Mouse (Mus musculus): ENCODE results near the gene Syne2.
"Not testable (repeated sequence)": the region's sequence is repeated elsewhere in the genome, so short reads cannot be mapped to it uniquely, and the experiment has no call there.

Syne2 gene

GRCm38 (mm10) chr12:76102621-76103020 is 284.7 kb downstream of the Syne2 start:
- DNase-seq (ENCODE audit: low read depth), result no peak

- DNase-seq (ENCODE audit: low read depth), result no peak
Measured at GRCm38 (mm10) chr12:76104596-76105351, 286.8 kb downstream of the Syne2 start.

GRCm38 (mm10) chr12:76109646-76110405 is 291.9 kb downstream of the Syne2 start:
- DNase-seq (ENCODE audit: low read depth), result no peak

GRCm38 (mm10) chr12:76111046-76111445 is 293.1 kb downstream of the Syne2 start:
- no peak for DNase-seq (ENCODE audit: low read depth)

- no peak for DNase-seq (ENCODE audit: low read depth)
Measured at GRCm38 (mm10) chr12:76116577-76116976, 298.6 kb downstream of the Syne2 start.

- no peak for DNase-seq (ENCODE audit: low read depth)
Measured at GRCm38 (mm10) chr12:76117632-76118153, 299.8 kb downstream of the Syne2 start.

- no peak for DNase-seq (ENCODE audit: low read depth)
Measured at GRCm38 (mm10) chr12:76123223-76123622, 305.3 kb downstream of the Syne2 start.

- no peak for DNase-seq (ENCODE audit: low read depth)
Measured at GRCm38 (mm10) chr12:76128306-76128705, 310.4 kb downstream of the Syne2 start.

- DNase-seq (ENCODE audit: low read depth), result no peak
Measured at GRCm38 (mm10) chr12:76128831-76129230, 310.9 kb downstream of the Syne2 start.

GRCm38 (mm10) chr12:76130281-76130680 is 312.3 kb downstream of the Syne2 start:
- peak; percentile 59 for DNase-seq (ENCODE audit: low read depth)

GRCm38 (mm10) chr12:76130891-76131290 is 313.0 kb downstream of the Syne2 start:
- no peak for DNase-seq (ENCODE audit: low read depth)

GRCm38 (mm10) chr12:76132591-76132990 is 314.7 kb downstream of the Syne2 start:
- no peak for DNase-seq (ENCODE audit: low read depth)

GRCm38 (mm10) chr12:76133081-76133480 is 315.1 kb downstream of the Syne2 start:
- not testable (repeated sequence) for DNase-seq (ENCODE audit: low read depth)

GRCm38 (mm10) chr12:76136701-76137100 is 318.8 kb downstream of the Syne2 start:
- no peak for DNase-seq (ENCODE audit: low read depth)

GRCm38 (mm10) chr12:76152389-76152788 is 334.5 kb downstream of the Syne2 start:
- DNase-seq (ENCODE audit: low read depth), result not testable (repeated sequence)
